Mouse (Mus musculus) hindbrain, postnatal 0 days (tissue): ENCODE data around the gene Fbp1. TPM values are rescaled to one million over a fixed set of nuclear protein-coding genes. Genes with fewer than 3 reads are reported as not detected.

Source experiments
- ATAC-seq: fragments of 200-750 bp; cut with Nextera tagmentation; 2 replicates; pipeline ENCODE4 v1.8.0; 2017; ENCODE audit warnings: mild to moderate bottlenecking, moderate TSS enrichment, moderate library complexity
- DNase-seq: peaks from one replicate; pipeline ENCODE4 v3.0.0-alpha.2; 2015; ENCODE audit warnings: low spot score
- H3K27ac ChIP-seq: fragments of 300-500 bp; sonication (generic); 2 replicates; pipeline ENCODE4 v1.5.1; 2014; ENCODE audit warnings: mild to moderate bottlenecking
- H3K27me3 ChIP-seq: fragments of 300-500 bp; sonication (generic); 2 replicates; pipeline ENCODE4 v1.6.1; 2014; ENCODE audit warnings: low read length, mixed read lengths; ENCODE audit not compliant: insufficient read depth
- H3K36me3 ChIP-seq: fragments of 300-500 bp; sonication (generic); 2 replicates; pipeline ENCODE4 v1.6.1; 2014; ENCODE audit warnings: low read length, mixed read lengths; ENCODE audit not compliant: insufficient read depth
- H3K4me1 ChIP-seq: fragments of 300-500 bp; sonication (generic); 2 replicates; pipeline ENCODE4 v1.6.1; 2014; ENCODE audit warnings: antibody characterized with exemption, low read length, mixed read lengths; ENCODE audit not compliant: insufficient read depth
- H3K4me2 ChIP-seq: fragments of 300-500 bp; sonication (generic); 2 replicates; pipeline ENCODE4 v1.6.1; 2014; ENCODE audit warnings: low read depth, mild to moderate bottlenecking, low read length, moderate library complexity, mixed read lengths
- H3K4me3 ChIP-seq: fragments of 300-500 bp; sonication (generic); 2 replicates; pipeline ENCODE4 v1.5.1; 2014; ENCODE audit warnings: low read length
- H3K9ac ChIP-seq: fragments of 300-500 bp; sonication (generic); replicated peaks from 2 replicates; pipeline ENCODE4 v1.6.1; 2014; ENCODE audit warnings: mild to moderate bottlenecking, low read length, moderate library complexity, mixed read lengths
- H3K9me3 ChIP-seq: fragments of 300-500 bp; sonication (generic); 2 replicates; pipeline ENCODE4 v1.6.1; 2016; ENCODE audit warnings: low read length, mixed read lengths
- CTCF ChIP-seq: IDR thresholded peaks from 2 replicates; pipeline ENCODE4 v1.5.1; 2016; ENCODE audit warnings: antibody characterized with exemption, control low read depth, low read depth
- WGBS: fragments of 180-500 bp; shearing (Covaris S2); extraction: QIAGEN DNeasy Blood & Tissue Kit; methylation state at CpG from one replicate; pipeline ENCODE4 v1.1.7; 2014; 5-methylcytosine and 5-hydroxymethylcytosine counted together
- polyA plus RNA-seq: library from polyadenylated mRNA; unstranded; fragments of >200 nt; fragmentation: Nextera tagmentation; extraction: Ambion mirVana; gene quantifications from 2 replicates; pipeline ENCODE4 v1.2.1, GENCODE M21; 2015
- total RNA-seq: library from RNA; depleted of rRNA; stranded (reverse); fragments of >200 nt; gene quantifications from 2 replicates; pipeline ENCODE4 v1.2.3, GENCODE M21; 2014

Fbp1 gene
- total and polyA plus RNA-seq, 2 experiments from 2014 or later, result 0.50 to 2.1 TPM

DNA sequence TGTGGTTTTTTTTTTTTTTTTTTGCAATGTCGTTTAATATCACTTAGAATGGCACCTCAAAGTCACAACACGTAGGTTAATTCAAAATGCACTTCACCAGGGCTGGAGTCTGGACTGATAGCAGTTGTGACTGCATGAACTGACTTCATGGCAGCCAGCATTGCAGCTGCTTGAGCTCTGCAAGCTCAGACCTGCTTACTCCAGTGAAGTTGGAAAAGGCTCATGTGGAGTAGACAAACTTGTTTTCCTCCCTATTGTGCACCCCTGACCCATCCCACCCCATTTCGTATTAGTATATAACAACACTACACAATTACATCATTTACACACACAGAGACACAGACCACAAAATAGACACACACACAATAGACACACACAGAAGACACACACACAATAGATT, 34.6 kb upstream of the Fbp1 start:
- H3K4me2 ChIP-seq, result no peak overlapping the region
- ATAC-seq, result no peak
- no peak for TF ChIP-seq CTCF

DNA sequence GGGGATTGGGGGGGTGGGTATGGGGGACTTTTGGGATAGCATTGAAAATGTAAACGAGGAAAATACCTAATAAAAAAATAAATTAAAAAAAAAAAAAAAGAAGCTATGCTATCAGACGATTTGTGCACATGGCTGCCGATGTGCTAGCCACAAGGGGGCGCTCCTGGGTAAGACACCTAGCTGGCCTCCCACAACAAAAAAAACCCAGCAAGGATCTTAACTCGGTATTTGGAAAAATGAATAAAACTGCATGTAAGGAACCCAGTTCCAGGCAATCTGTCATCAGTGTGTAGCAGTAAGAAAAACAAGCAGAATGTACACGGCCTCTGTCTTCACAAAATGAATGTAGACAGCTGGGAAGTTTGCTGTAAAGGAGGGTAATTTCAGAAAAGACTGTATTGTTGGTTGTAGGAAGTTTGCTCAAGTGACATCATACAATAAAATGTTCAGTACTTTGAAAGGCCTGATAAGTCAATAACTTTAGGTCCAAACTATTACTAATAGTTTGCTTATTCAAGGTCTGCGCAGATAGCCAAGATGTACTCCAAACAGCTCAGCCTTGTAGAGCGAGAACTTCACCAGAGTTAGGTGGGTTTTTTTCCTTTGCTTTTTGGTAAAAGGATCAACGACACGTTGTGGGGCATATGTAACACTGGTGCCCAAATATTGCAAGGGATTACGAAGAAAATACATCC, 31.7 kb upstream of the Fbp1 start:
- H3K4me2 ChIP-seq, result no peak overlapping the region
- no peaks in the 10 kb centered on the region for H3K27me3 ChIP-seq
- WGBS, result 39% methylated on average over 11 of the region's 11 CpGs
- peak; percentile 86 for DNase-seq
- no peaks in the 10 kb centered on the region for H3K4me1 ChIP-seq
- no peak overlapping the region for H3K9ac ChIP-seq
- no peak for ATAC-seq
- no peaks in the 10 kb centered on the region for H3K36me3 ChIP-seq
- H3K27ac ChIP-seq, result no peak overlapping the region
- H3K4me3 ChIP-seq, result no peak overlapping the region
- TF ChIP-seq CTCF, result peak; percentile 79
- H3K9me3 ChIP-seq, result no peaks in the 10 kb centered on the region

More for the DNA sequence above, 34.6 kb upstream of the Fbp1 start:
- no peak overlapping the region for H3K9ac ChIP-seq
- no peaks in the 10 kb centered on the region for H3K9me3 ChIP-seq
- H3K27ac ChIP-seq, result no peak overlapping the region
- H3K36me3 ChIP-seq, result no peaks in the 10 kb centered on the region
- no peak overlapping the region for H3K4me3 ChIP-seq
- DNase-seq, result no peak
- WGBS, result 85% methylated on average over 3 of the region's 3 CpGs
- H3K27me3 ChIP-seq, result no peaks in the 10 kb centered on the region
- H3K4me1 ChIP-seq, result no peaks in the 10 kb centered on the region

DNA sequence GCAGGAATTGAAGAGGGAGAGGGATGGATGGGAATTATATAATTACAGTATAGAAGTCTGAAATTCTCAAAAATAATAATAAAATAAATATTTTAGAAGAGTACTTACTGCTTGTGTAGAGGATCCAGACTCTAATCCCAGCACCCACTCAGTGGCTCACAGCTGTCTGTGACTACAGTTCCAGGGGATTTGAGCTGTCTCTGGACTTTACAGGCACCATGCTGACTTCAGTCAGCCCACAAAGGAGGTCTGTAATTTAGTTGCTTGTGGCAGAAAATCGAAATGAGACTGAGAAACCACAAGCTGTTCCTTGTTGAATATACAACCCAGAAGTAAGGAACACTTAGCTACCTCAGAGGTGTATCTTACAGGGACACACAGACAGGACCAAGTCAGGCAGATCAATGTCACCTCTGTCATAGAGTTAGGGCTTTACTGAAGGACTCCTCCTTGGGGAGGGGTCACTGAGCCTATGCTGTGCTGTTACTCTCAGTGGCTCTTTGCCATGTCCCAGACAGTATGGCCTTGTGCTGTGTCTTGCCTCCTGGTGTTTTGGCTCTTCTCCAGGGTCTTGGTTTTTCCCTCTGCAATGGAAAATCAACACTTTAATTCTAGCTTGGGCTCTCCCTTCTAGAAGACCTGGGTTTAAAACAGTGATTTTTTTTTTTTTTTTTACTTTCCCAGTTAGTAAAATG, 29.5 kb upstream of the Fbp1 start:
- no peak overlapping the region for H3K9ac ChIP-seq
- TF ChIP-seq CTCF, result no peak
- no peak overlapping the region for H3K4me3 ChIP-seq
- H3K9me3 ChIP-seq, result no peaks in the 10 kb centered on the region
- ATAC-seq, result peak; percentile 83
- peak overlapping the region; percentile 27; the same call in 1 of the 2 replicates for H3K27ac ChIP-seq
- no peaks in the 10 kb centered on the region for H3K36me3 ChIP-seq
- no peaks in the 10 kb centered on the region for H3K4me1 ChIP-seq
- no peak overlapping the region for H3K4me2 ChIP-seq
- WGBS, result 21% methylated on average over 1 of the region's 1 CpGs
- H3K27me3 ChIP-seq, result no peaks in the 10 kb centered on the region
- peak; percentile 77 for DNase-seq

DNA sequence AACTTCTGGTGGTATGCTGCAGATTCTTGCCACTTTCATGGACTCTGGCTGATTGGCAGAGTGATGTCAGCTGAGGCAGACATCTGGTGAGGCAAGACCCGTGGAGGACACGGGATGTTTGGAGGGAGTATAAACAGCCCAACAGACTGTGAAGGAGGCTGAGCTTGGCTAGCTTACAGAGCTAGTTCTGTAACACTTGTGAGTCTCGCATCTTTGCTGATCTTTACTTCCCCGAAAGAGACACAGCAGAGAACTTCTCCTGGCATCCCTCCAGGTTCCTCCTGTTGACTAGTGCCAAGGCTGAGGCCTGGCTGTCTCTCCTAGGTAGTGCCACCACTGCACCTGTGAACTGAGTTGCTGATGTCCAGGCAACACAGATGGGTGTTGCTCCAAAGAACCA, 28.6 kb upstream of the Fbp1 start:
- WGBS, result 45% methylated on average over 4 of the region's 4 CpGs
- Histone ChIP-seq H3K27me3 (no peaks in the 10 kb centered on the region), H3K36me3 (no peaks in the 10 kb centered on the region), H3K27ac (no peak overlapping the region), H3K9ac (no peak overlapping the region), H3K9me3 (no peaks in the 10 kb centered on the region), H3K4me1 (no peaks in the 10 kb centered on the region), H3K4me3 (no peak overlapping the region), H3K4me2 (no peak overlapping the region)
- no peak for TF ChIP-seq CTCF
- ATAC-seq (no peak), DNase-seq (no peak)

DNA sequence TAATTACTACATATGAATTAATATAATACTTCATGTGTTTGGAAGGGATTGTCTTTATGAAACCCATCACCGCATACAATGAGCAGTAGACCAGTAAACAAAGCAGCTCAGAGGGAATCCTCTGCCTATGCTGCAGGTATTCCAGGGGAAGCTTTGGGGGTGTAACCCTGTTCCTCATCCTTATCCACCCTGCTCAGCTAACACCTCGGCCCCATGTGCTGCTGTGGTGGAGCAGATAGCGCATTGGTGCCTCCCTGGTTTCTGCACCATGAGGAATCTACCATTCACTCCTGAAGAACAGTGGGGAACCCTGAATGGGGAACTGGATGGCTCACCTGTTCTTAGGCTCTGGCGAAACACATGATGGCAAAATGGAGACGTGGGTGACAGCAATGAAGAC, 23.5 kb upstream of the Fbp1 start:
- H3K9ac ChIP-seq, result no peak overlapping the region
- no peak for ATAC-seq

DNA sequence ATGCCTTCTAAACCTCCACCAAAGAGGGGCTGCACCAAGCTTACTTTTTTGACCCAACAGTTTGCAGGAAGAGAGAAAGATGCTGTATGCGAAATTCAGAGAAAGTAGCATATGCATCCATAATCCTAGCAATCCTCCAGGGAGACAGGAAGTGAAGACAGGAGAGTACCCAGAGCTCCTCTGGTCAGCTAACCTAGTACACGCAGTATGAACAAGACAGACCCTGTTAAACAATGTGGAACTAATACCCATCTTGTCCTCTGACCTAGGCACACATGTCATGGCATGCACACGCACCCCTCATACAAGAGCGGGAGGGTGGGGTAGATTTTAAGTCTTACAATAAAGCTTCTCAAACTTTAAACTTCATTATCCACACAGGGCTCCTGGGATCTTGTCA, 22.1 kb upstream of the Fbp1 start:
- no peak for TF ChIP-seq CTCF
- no peaks in the 10 kb centered on the region for H3K27me3 ChIP-seq
- no peak overlapping the region for H3K4me2 ChIP-seq
- ATAC-seq (no peak), DNase-seq (no peak)
- H3K4me3 ChIP-seq, result no peak overlapping the region
- no peaks in the 10 kb centered on the region for H3K4me1 ChIP-seq
- no peaks in the 10 kb centered on the region for H3K36me3 ChIP-seq
- H3K9ac ChIP-seq, result no peak overlapping the region
- no peaks in the 10 kb centered on the region for H3K9me3 ChIP-seq
- WGBS, result 88% methylated on average over 4 of the region's 4 CpGs
- no peak overlapping the region for H3K27ac ChIP-seq

More for the DNA sequence above, 23.5 kb upstream of the Fbp1 start:
- DNase-seq, result no peak
- Histone ChIP-seq H3K27ac (no peak overlapping the region), H3K27me3 (no peaks in the 10 kb centered on the region), H3K9me3 (no peaks in the 10 kb centered on the region), H3K4me3 (no peak overlapping the region), H3K36me3 (no peaks in the 10 kb centered on the region), H3K4me1 (no peaks in the 10 kb centered on the region), H3K4me2 (no peak overlapping the region)
- no peak for TF ChIP-seq CTCF
- 87% methylated on average over 5 of the region's 5 CpGs for WGBS

DNA sequence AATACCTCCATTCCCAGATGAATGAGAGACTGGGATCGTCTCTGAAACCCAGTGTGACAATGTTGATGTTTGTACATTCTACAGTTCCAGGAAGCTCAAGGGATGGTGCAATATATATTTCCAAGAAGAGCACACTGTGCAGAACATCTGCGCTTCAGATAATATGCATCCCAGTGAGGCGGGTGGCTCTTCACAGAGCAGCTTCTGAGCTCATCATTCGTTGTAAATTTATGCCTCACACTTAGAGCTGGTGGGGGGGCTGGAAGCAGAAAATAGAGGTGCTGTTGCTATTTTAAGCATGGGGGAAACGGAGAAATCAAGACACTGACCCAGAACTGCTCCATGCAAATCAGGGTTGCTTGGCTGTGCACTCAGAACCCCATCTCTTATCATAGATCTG, 21.7 kb upstream of the Fbp1 start:
- Histone ChIP-seq H3K27ac (no peak overlapping the region), H3K36me3 (no peaks in the 10 kb centered on the region), H3K9me3 (no peaks in the 10 kb centered on the region), H3K4me1 (no peaks in the 10 kb centered on the region), H3K4me3 (no peak overlapping the region), H3K9ac (no peak overlapping the region), H3K4me2 (no peak overlapping the region), H3K27me3 (no peaks in the 10 kb centered on the region)
- WGBS, result 80% methylated on average over 5 of the region's 5 CpGs
- ATAC-seq (no peak), DNase-seq (no peak)
- TF ChIP-seq CTCF, result no peak
